Mouse (Mus musculus) testis, adult 2 months (tissue): ENCODE results near the gene Wnt3a.

ENCODE experiments used
- CTCF ChIP-seq: fragments of 200-500 bp; IDR thresholded peaks from 2 replicates; pipeline ENCODE4 v1.5.1; 2012; ENCODE audit warnings: low read depth, mild to moderate bottlenecking, inconsistent platforms, low read length, moderate library complexity; ENCODE audit not compliant: control insufficient read depth, insufficient read depth, insufficient replicate concordance
- POLR2A ChIP-seq: fragments of 200-500 bp; IDR thresholded peaks from 2 replicates; pipeline ENCODE4 v1.6.1; 2012; ENCODE audit warnings: low read depth, mild to moderate bottlenecking, inconsistent platforms, low read length, moderate library complexity; ENCODE audit not compliant: control insufficient read depth

DNA sequence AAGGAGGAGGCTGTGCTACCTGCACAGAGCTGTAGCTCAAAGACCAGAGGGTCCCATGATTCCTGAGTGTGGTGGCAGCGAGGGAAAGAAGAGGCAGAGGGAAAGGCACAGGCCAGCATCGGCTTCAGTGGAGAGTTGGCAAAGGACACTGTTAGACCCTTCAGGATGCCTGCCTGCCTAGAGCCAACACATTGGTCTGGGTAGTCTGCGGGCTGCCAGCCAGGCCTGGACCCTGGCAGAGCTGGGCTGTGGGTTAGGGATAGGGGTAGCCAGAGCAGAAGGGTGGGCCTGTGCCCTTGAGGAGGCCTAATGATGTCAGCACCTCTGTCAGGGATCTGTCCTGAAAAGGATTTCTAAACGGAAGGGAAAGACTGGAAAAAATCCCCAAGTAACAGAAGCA, 50.8 kb downstream of the Wnt3a start:
- no peak for TF ChIP-seq CTCF
- no peak for TF ChIP-seq POLR2A
